Mouse (Mus musculus) liver, adult 2 months (tissue): ENCODE measurements around the gene Grin2d.

Experiments
- CTCF ChIP-seq: fragments of 200-500 bp; IDR thresholded peaks from 2 replicates; pipeline ENCODE4 v1.5.1; 2011; ENCODE audit warnings: low read depth, low read length, control low read depth
- POLR2A ChIP-seq: fragments of 200-500 bp; IDR thresholded peaks from 2 replicates; pipeline ENCODE4 v1.6.1; 2011; ENCODE audit warnings: low read length, control low read depth; ENCODE audit not compliant: insufficient read depth; ENCODE audit errors: extremely low read depth

DNA sequence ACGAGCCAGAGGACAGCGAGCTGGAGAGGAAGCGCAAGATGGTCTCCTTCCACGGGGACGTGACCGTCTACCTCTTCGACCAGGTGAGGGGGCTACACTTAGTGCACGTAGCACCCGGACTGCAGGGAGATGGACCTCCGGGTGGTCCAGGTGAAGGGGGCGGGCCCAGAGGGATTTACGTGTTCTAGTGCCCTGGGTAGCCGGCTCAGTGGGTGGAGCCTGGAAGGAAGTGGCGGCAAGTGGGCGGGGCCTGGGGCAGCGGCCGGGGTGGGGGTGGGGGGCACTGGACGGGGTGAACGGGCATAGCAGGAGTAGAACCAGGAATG lies 79.7 kb downstream of the Grin2d start:
- no peak for TF ChIP-seq CTCF
- TF ChIP-seq POLR2A = no peak
